Mouse (Mus musculus): ENCODE results near the gene Dhrs1.
A peak's percentile ranks its signal among the peaks of the same experiment; 100 is the strongest.
"Not testable (repeated sequence)": the region's sequence is repeated elsewhere in the genome, so short reads cannot be mapped to it uniquely, and the experiment has no call there.

The Dhrs1 gene

GRCm38 (mm10) chr14:55762001-55762821 is 16.7 kb upstream of the Dhrs1 start:
- DNase-seq (ENCODE audit: low read depth): no peak

- DNase-seq (ENCODE audit: low read depth): no peak
Observed at GRCm38 (mm10) chr14:55761163-55761562, 15.7 kb upstream of the Dhrs1 start, which contains the start of gene Ltb4r2. Ltb4r2 (plus strand) TSS chr14:55761428.

- not testable (repeated sequence) for DNase-seq (ENCODE audit: low read depth)
Observed at GRCm38 (mm10) chr14:55760156-55760555, 14.7 kb upstream of the Dhrs1 start.

- DNase-seq (ENCODE audit: low read depth): peak; percentile 62
Observed at GRCm38 (mm10) chr14:55758363-55758784, 12.9 kb upstream of the Dhrs1 start, which contains the start of gene Cideb. Cideb (minus strand) TSS chr14:55758458.

- DNase-seq (ENCODE audit: low read depth): no peak
Observed at GRCm38 (mm10) chr14:55757566-55757965, 12.1 kb upstream of the Dhrs1 start.

GRCm38 (mm10) chr14:55747051-55747847 is 1.8 kb upstream of the Dhrs1 start:
- no peak for DNase-seq (ENCODE audit: low read depth)

GRCm38 (mm10) chr14:55745861-55746237 is 359 bp upstream of the Dhrs1 start:
- no peak for DNase-seq (ENCODE audit: low read depth)

GRCm38 (mm10) chr14:55743711-55744110 is 1.8 kb downstream of the Dhrs1 start:
- DNase-seq (ENCODE audit: low read depth): peak; percentile 83

GRCm38 (mm10) chr14:55737086-55737687 is 8.3 kb downstream of the Dhrs1 start:
- DNase-seq (ENCODE audit: low read depth): no peak

GRCm38 (mm10) chr14:55735758-55736157 is 9.7 kb downstream of the Dhrs1 start:
- no peak for DNase-seq (ENCODE audit: low read depth)

GRCm38 (mm10) chr14:55735334-55735733 is 10.2 kb downstream of the Dhrs1 start:
- no peak for DNase-seq (ENCODE audit: low read depth)

- no peak for DNase-seq (ENCODE audit: low read depth)
Observed at GRCm38 (mm10) chr14:55734869-55735268, 10.6 kb downstream of the Dhrs1 start.

- no peak for DNase-seq (ENCODE audit: low read depth)
Observed at GRCm38 (mm10) chr14:55733889-55734288, 11.6 kb downstream of the Dhrs1 start.

- no peak for DNase-seq (ENCODE audit: low read depth)
Observed at GRCm38 (mm10) chr14:55730531-55731032, 14.9 kb downstream of the Dhrs1 start.

GRCm38 (mm10) chr14:55730116-55730515 is 15.4 kb downstream of the Dhrs1 start:
- no peak for DNase-seq (ENCODE audit: low read depth)

GRCm38 (mm10) chr14:55727889-55728685 is 17.4 kb downstream of the Dhrs1 start:
- DNase-seq (ENCODE audit: low read depth): no peak

GRCm38 (mm10) chr14:55726261-55726660 is 19.2 kb downstream of the Dhrs1 start:
- no peak for DNase-seq (ENCODE audit: low read depth)

- DNase-seq (ENCODE audit: low read depth): no peak
Observed at GRCm38 (mm10) chr14:55724411-55724871, 21.0 kb downstream of the Dhrs1 start.

GRCm38 (mm10) chr14:55723433-55723832 is 22.1 kb downstream of the Dhrs1 start:
- no peak for DNase-seq (ENCODE audit: low read depth)

- DNase-seq (ENCODE audit: low read depth): no peak
Observed at GRCm38 (mm10) chr14:55722438-55722945, 23.0 kb downstream of the Dhrs1 start.

Measured in c-Kit-positive CD71-positive TER-119-negative erythroid progenitor cells, embryonic 14.5 days (primary cell).